In the genomic region with DNA sequence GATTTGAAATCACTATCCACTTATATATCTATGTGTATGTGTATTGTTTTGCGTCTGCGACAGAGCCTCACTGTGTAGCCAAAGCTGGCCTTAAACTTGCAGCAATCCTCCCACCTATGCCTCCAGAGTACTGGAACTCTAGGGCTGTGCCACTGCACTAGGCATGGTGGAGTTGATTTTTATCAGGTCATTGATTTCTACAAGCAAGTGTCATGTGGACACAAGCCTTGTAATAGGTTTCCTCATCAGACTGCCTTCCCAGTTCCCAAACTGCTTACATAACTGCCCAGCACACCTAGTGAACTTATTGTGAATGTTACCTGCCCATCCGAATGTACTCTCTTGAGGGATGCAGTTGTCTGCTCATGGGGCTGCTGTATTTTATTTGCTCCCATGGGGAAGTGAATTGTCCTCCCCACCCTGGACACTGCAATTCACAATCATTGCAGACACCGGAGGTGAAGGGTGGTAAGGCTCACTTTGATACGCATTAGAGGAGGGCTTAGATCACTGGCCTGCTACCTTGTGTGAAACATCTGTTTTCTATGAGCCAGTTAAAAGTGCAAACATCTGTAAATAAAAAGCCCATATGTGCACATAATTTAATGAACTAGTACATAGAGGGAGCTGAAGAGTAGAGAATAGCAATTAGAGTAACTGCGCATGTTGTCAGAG, we compare ENCODE assay signal across 22 mouse cellular contexts.
A peak's percentile ranks its signal among the peaks of the same experiment; 100 is the strongest.
DNase-seq lines count a peak whose midpoint lies in the region; ATAC-seq and TF ChIP-seq lines count a peak whose summit lies in the region.
"Had no signal": no experiment of that assay in that cellular context is flagged by ENCODE, and none has a peak within 500 bp of the region (broad histone marks: within the 10 kb centered on the region; RNA-seq: fewer than 3 reads in every experiment).

No protein-coding gene starts in this region.

- DNase-seq in embryonic facial prominence, embryonic 11.5 days (ENCODE audit: low spot score): peak; percentile 63
- no peak for DNase-seq in embryonic facial prominence, embryonic 10.5 days (ENCODE audit: low spot score)
- DNase-seq in liver (no peak), CH12.LX (ENCODE audit: extremely low read depth) (no peak)
- peak; percentile 36 for DNase-seq in limb, embryonic 10.5 days (ENCODE audit: low spot score)
- DNase-seq in left cerebral cortex, postnatal 14 days (ENCODE audit: low spot score in 2 of 2): no peak
- no peak for DNase-seq in left cerebral cortex, postnatal 25 days (ENCODE audit: low spot score in 2 of 2)
- DNase-seq: adrenal gland, postnatal 14 days; cerebellum, adult 18-20 months; cerebellum, adult 9-11 months; embryo, embryonic 11 days; gastrocnemius, postnatal 36 days; heart, adult 2 months; heart, postnatal 14 days had no signal

- no peak for TF ChIP-seq CTCF in CH12.LX (conservative IDR thresholded peaks at IDR 0.05 in 1 of 2, IDR thresholded peaks at IDR 0.05 in 1 of 2; ENCODE audit: low read depth in 2 of 2, low read length in 2 of 2)

- no peaks in the 10 kb centered on the region; the same call in 1 of the 2 replicates for H3K4me1 ChIP-seq in embryonic facial prominence, embryonic 11.5 days (ENCODE audit: control insufficient read depth, insufficient read depth, low read length)
- H3K4me1 ChIP-seq in embryonic facial prominence, embryonic 10.5 days: peaks cover 50% of the 10 kb centered on the region
- no peaks in the 10 kb centered on the region for H3K4me1 ChIP-seq in liver, embryonic 16.5 days (ENCODE audit: control insufficient read depth, low read depth, low read length)
- peaks cover 3 to 17% of the 10 kb centered on the region in 2 experiments for H3K4me1 ChIP-seq in CH12.LX (ENCODE audit: control insufficient read depth in 1 of 2, insufficient read depth in 2 of 2)
- H3K4me1 ChIP-seq in limb, embryonic 10.5 days: peaks cover 53% of the 10 kb centered on the region
- H3K4me1 ChIP-seq: forebrain, embryonic 15.5 days had no signal

- no peak for TF ChIP-seq EP300 in CH12.LX (IDR thresholded peaks at IDR 0.05; ENCODE audit: low read length)

- intact Hi-C loops in left cerebral cortex, postnatal 14 days (cut with DNase I): no loop called here
- intact Hi-C loops in left cerebral cortex, postnatal 25 days (cut with DNase I): loop anchor here (5.0 kb wide), 1 partner anchor 124 kb away; no protein-coding TSS in a partner anchor

- no peak for TF ChIP-seq POLR2A in CH12.LX (IDR thresholded peaks at IDR 0.05; ENCODE audit: low read depth, low read length)

- H3K9ac ChIP-seq in embryonic facial prominence, embryonic 11.5 days (replicated peaks; ENCODE audit: low read length): no peak overlapping the region
- H3K9ac ChIP-seq in liver, embryonic 16.5 days (ENCODE audit: low read depth, low read length): no peak overlapping the region
- no peak overlapping the region for H3K9ac ChIP-seq in CH12.LX (ENCODE audit: insufficient read depth, low read depth)
- H3K9ac ChIP-seq: forebrain, embryonic 15.5 days; heart, embryonic 15.5 days; hindbrain, embryonic 14.5 days had no signal

- dilution Hi-C loops in CH12.LX (cut with MboI; ENCODE audit: extremely low pct_ligation_motif_present, extremely low pct_unique_long_range_greater_than_20kb, low sequenced_read_pairs): no loop called here

- H3K4me3 ChIP-seq in embryonic facial prominence, embryonic 11.5 days (ENCODE audit: low read depth, low read length): no peak overlapping the region
- no peak overlapping the region for H3K4me3 ChIP-seq in embryonic facial prominence, embryonic 10.5 days
- H3K4me3 ChIP-seq in liver, embryonic 16.5 days (ENCODE audit: low read depth, low read length): no peak overlapping the region
- H3K4me3 ChIP-seq in CH12.LX (replicated peaks in 1 of 3; ENCODE audit: low read depth in 2 of 3, low read length in 2 of 3, poor library complexity in 1 of 3): no peak overlapping the region
- H3K4me3 ChIP-seq in limb, embryonic 10.5 days: no peak overlapping the region
- H3K4me3 ChIP-seq: forebrain, embryonic 15.5 days; heart, adult 2 months; heart, embryonic 15.5 days; hindbrain, embryonic 10.5 days had no signal

- H3K27me3 ChIP-seq in embryonic facial prominence, embryonic 11.5 days (ENCODE audit: control insufficient read depth, insufficient read depth, low read length): no peaks in the 10 kb centered on the region
- H3K27me3 ChIP-seq in embryonic facial prominence, embryonic 10.5 days (replicated peaks; ENCODE audit: low read depth, poor library complexity, severe bottlenecking): no peaks in the 10 kb centered on the region
- H3K27me3 ChIP-seq in liver, embryonic 16.5 days (ENCODE audit: control insufficient read depth, insufficient read depth, low read depth, low read length): no peaks in the 10 kb centered on the region
- H3K27me3 ChIP-seq in CH12.LX (replicated peaks): no peaks in the 10 kb centered on the region
- no peaks in the 10 kb centered on the region; the same call in 1 of the 2 replicates for H3K27me3 ChIP-seq in limb, embryonic 10.5 days (ENCODE audit: low read depth, poor library complexity, severe bottlenecking)
- H3K27me3 ChIP-seq: forebrain, embryonic 15.5 days; heart, embryonic 15.5 days; Patski had no signal

- no peaks in the 10 kb centered on the region for H3K36me3 ChIP-seq in embryonic facial prominence, embryonic 11.5 days (replicated peaks; ENCODE audit: control insufficient read depth, insufficient read depth, low read depth, low read length)
- H3K36me3 ChIP-seq in embryonic facial prominence, embryonic 10.5 days (replicated peaks): no peaks in the 10 kb centered on the region
- H3K36me3 ChIP-seq in liver, embryonic 16.5 days (ENCODE audit: control insufficient read depth, insufficient read depth): no peaks in the 10 kb centered on the region
- H3K36me3 ChIP-seq in CH12.LX (replicated peaks in 1 of 2; ENCODE audit: control insufficient read depth in 1 of 2, insufficient read depth in 1 of 2, low read length in 1 of 2): no peaks in the 10 kb centered on the region
- H3K36me3 ChIP-seq in limb, embryonic 10.5 days: no peaks in the 10 kb centered on the region
- H3K36me3 ChIP-seq: forebrain, embryonic 15.5 days; heart, embryonic 15.5 days; hindbrain, embryonic 10.5 days had no signal

- H3K79me2 ChIP-seq in CH12.LX (replicated peaks; ENCODE audit: control insufficient read depth, extremely low read depth, insufficient read depth, poor library complexity, severe bottlenecking): no peaks in the 10 kb centered on the region

- H3K27ac ChIP-seq in embryonic facial prominence, embryonic 11.5 days (replicated peaks; ENCODE audit: low read depth, low read length): no peak overlapping the region
- no peak overlapping the region for H3K27ac ChIP-seq in embryonic facial prominence, embryonic 10.5 days (replicated peaks)
- no peak overlapping the region for H3K27ac ChIP-seq in liver, embryonic 16.5 days (ENCODE audit: low read length)
- H3K27ac ChIP-seq in CH12.LX (ENCODE audit: insufficient read depth, low read depth): no peak overlapping the region
- H3K27ac ChIP-seq in limb, embryonic 10.5 days: no peak overlapping the region
- H3K27ac ChIP-seq: forebrain, embryonic 15.5 days; heart, adult 2 months; heart, embryonic 15.5 days; hindbrain, embryonic 10.5 days; hindbrain, embryonic 14.5 days had no signal

- 59% methylated on average over 6 of the region's 6 CpGs for WGBS in embryonic facial prominence, embryonic 11.5 days
- WGBS in embryonic facial prominence, embryonic 10.5 days: 64% methylated on average over 6 of the region's 6 CpGs
- 69% methylated on average over 6 of the region's 6 CpGs for WGBS in liver, embryonic 16.5 days (ENCODE audit: insufficient replicate concordance)
- WGBS in limb, embryonic 10.5 days: 48% methylated on average over 6 of the region's 6 CpGs

- in situ Hi-C loops in CH12.LX (cut with MboI; ENCODE audit: low pct_ligation_motif_present, low pct_unique_long_range_greater_than_20kb, low sequenced_read_pairs): no loop called here

- H3K4me2 ChIP-seq in embryonic facial prominence, embryonic 11.5 days (ENCODE audit: low read depth, low read length): no peak overlapping the region
- no peak overlapping the region for H3K4me2 ChIP-seq in liver, embryonic 16.5 days (ENCODE audit: low read depth, low read length)
- no peak overlapping the region for H3K4me2 ChIP-seq in CH12.LX (ENCODE audit: insufficient read depth, low read depth, poor library complexity, severe bottlenecking)
- H3K4me2 ChIP-seq: forebrain, embryonic 15.5 days; heart, embryonic 11.5 days; heart, embryonic 15.5 days; hindbrain, embryonic 14.5 days had no signal

- TF ChIP-seq RAD21 in CH12.LX (IDR thresholded peaks at IDR 0.05; ENCODE audit: low read depth, low read length): no peak

- ATAC-seq in embryonic facial prominence, embryonic 11.5 days (replicated peaks; ENCODE audit: insufficient number of reproducible peaks, low FRiP score, low TSS enrichment, low read depth): no peak
- peak; percentile 21; the same call in 1 of the 2 replicates for ATAC-seq in liver, embryonic 16.5 days (ENCODE audit: low read depth)
- ATAC-seq: activated CD4-positive, CD25-positive, alpha-beta regulatory T cell, adult 4 months; forebrain, embryonic 15.5 days; Patski had no signal

- H3K9me3 ChIP-seq in embryonic facial prominence, embryonic 11.5 days (replicated peaks; ENCODE audit: control insufficient read depth, low read length): no peaks in the 10 kb centered on the region
- H3K9me3 ChIP-seq in embryonic facial prominence, embryonic 10.5 days: no peaks in the 10 kb centered on the region
- H3K9me3 ChIP-seq in liver, embryonic 16.5 days (replicated peaks; ENCODE audit: control insufficient read depth, low read length): no peaks in the 10 kb centered on the region
- H3K9me3 ChIP-seq in CH12.LX (replicated peaks; ENCODE audit: low read length): no peaks in the 10 kb centered on the region
- H3K9me3 ChIP-seq in limb, embryonic 10.5 days (replicated peaks): no peaks in the 10 kb centered on the region
- H3K9me3 ChIP-seq: forebrain, embryonic 15.5 days; heart, embryonic 15.5 days; hindbrain, embryonic 10.5 days had no signal

TF ChIP-seq in CH12.LX, 34 proteins besides CTCF, POLR2A, EP300 and RAD21:
- no peak for TF ChIP-seq IRF4 (IDR thresholded peaks at IDR 0.05; ENCODE audit: low read depth, low read length)
- no peak for TF ChIP-seq TCF12 (IDR thresholded peaks at IDR 0.05; ENCODE audit: low read depth, low read length)
- peak; percentile 36; the same call in 1 of the 2 replicates for TF ChIP-seq ZNF384 (IDR thresholded peaks at IDR 0.05; ENCODE audit: low read depth, low read length)

Comparison
In these comparisons a context has a peak if more than half of its experiments do, and no peak if none do; other contexts are left out.
1. DNase-seq: peak in embryonic facial prominence, embryonic 11.5 days (single experiment) and limb, embryonic 10.5 days (single experiment); none in embryonic facial prominence, embryonic 10.5 days (single experiment), liver (single experiment), CH12.LX (single experiment), left cerebral cortex, postnatal 14 days (0 of 2) and left cerebral cortex, postnatal 25 days (0 of 2).